Mouse (Mus musculus) layer of hippocampus, adult 2 months (tissue): ENCODE results near the gene Mcm8. TPM values are rescaled to one million over a fixed set of nuclear protein-coding genes. Genes with fewer than 3 reads are reported as not detected.

Experiments
- DNase-seq, 2 experiments: peaks; one replicate each; pipeline ENCODE4 v3.0.0; 2022; ENCODE audit warnings: low spot score in 2 of 2
- H3K27ac ChIP-seq: fragments of 200-600 bp; 2 replicates; pipeline ENCODE4 v1.8.1; 2022
- H3K4me3 ChIP-seq: fragments of 200-600 bp; 2 replicates; pipeline ENCODE4 v1.8.1; 2022; ENCODE audit warnings: mild to moderate bottlenecking
- CTCF ChIP-seq: fragments of 200-600 bp; conservative IDR thresholded peaks from 2 replicates; pipeline ENCODE4 v1.8.1; 2022; ENCODE audit warnings: antibody characterized with exemption, mild to moderate bottlenecking, moderate library complexity
- total RNA-seq, 2 experiments: library from RNA; stranded (reverse); gene quantifications; 2 replicates each; pipeline ENCODE4 v1.2.3; 2021

The Mcm8 gene
- total RNA-seq, 2 experiments from 2014 or later, result 3.7 to 4.5 TPM

- TF ChIP-seq CTCF, result no peak
- no peak within 1 kb of the TSS for H3K27ac ChIP-seq
- no peak for DNase-seq
- H3K4me3 ChIP-seq, result peak within 1 kb of the TSS; percentile 57
These were observed 65.1 kb downstream of the Mcm8 start, which contains the start of gene Lrrn4 for GRCm38 (mm10) chr2:132880844-132881645. Gene Lrrn4, minus strand, starts transcription at chr2:132880891.

GRCm38 (mm10) chr2:132884303-132884967, 68.5 kb downstream of the Mcm8 start:
- TF ChIP-seq CTCF, result no peak
- Histone ChIP-seq H3K27ac (no peak overlapping the region), H3K4me3 (no peak overlapping the region)
- DNase-seq, result no peak

GRCm38 (mm10) chr2:132885312-132885711, 69.4 kb downstream of the Mcm8 start:
- TF ChIP-seq CTCF, result no peak
- Histone ChIP-seq H3K4me3 (no peak overlapping the region), H3K27ac (no peak overlapping the region)
- DNase-seq, result no peak

Other genes starting within 250 kb of the Mcm8 start
- gene Gpcpd1, start 228.4 kb upstream of the Mcm8 start, total RNA-seq, result 10 to 100 TPM; 72.3 to 75.6 TPM
- 10 to 100 TPM in 1 of 2 experiments, 1 to 10 TPM in 1; 9.7 to 11.0 TPM for gene Shld1, start 129.2 kb upstream of the Mcm8 start, total RNA-seq
- gene Chgb, start 34.9 kb upstream of the Mcm8 start, total RNA-seq, result 100 to 1,000 TPM; 339 to 356 TPM
- gene Trmt6, start 86 bp upstream of the Mcm8 start, total RNA-seq, result 10 to 100 TPM; 28.8 to 30.9 TPM
- gene Crls1, start 30.5 kb downstream of the Mcm8 start, total RNA-seq, result 10 to 100 TPM; 45.4 to 49.4 TPM
- gene Lrrn4, start 64.8 kb downstream of the Mcm8 start, total RNA-seq, result 1 to 10 TPM in 1 of 2 experiments, under 1 TPM in 1; 0.93 to 1.1 TPM
- gene Fermt1, start 129.8 kb downstream of the Mcm8 start, total RNA-seq, result under 1 TPM; 0.44 to 0.54 TPM